Mouse (Mus musculus): ENCODE data around the gene Ank3.

Gene Ank3

GRCm38 (mm10) chr10:69405431-69405830 is 6.9 kb downstream of the Ank3 start:
- DNase-seq (ENCODE audit: low read depth, low spot score), result no peak

GRCm38 (mm10) chr10:69414888-69415287 is 16.3 kb downstream of the Ank3 start:
- DNase-seq (ENCODE audit: low read depth, low spot score), result no peak

- DNase-seq (ENCODE audit: low read depth, low spot score), result no peak
Measured at GRCm38 (mm10) chr10:69418716-69419115, 20.1 kb downstream of the Ank3 start.

GRCm38 (mm10) chr10:69420306-69420705 is 21.7 kb downstream of the Ank3 start:
- no peak for DNase-seq (ENCODE audit: low read depth, low spot score)

- DNase-seq (ENCODE audit: low read depth, low spot score), result no peak
Measured at GRCm38 (mm10) chr10:69424051-69424450, 25.5 kb downstream of the Ank3 start.

GRCm38 (mm10) chr10:69430138-69430537 is 31.6 kb downstream of the Ank3 start:
- no peak for DNase-seq (ENCODE audit: low read depth, low spot score)

- no peak for DNase-seq (ENCODE audit: low read depth, low spot score)
Measured at GRCm38 (mm10) chr10:69431101-69431500, 32.5 kb downstream of the Ank3 start.

- DNase-seq (ENCODE audit: low read depth, low spot score), result no peak
Measured at GRCm38 (mm10) chr10:69435213-69435612, 36.6 kb downstream of the Ank3 start.

GRCm38 (mm10) chr10:69439449-69439848 is 40.9 kb downstream of the Ank3 start:
- no peak for DNase-seq (ENCODE audit: low read depth, low spot score)

- no peak for DNase-seq (ENCODE audit: low read depth, low spot score)
Measured at GRCm38 (mm10) chr10:69444546-69444945, 46.0 kb downstream of the Ank3 start.

GRCm38 (mm10) chr10:69445951-69446350 is 47.4 kb downstream of the Ank3 start:
- no peak for DNase-seq (ENCODE audit: low read depth, low spot score)

- no peak for DNase-seq (ENCODE audit: low read depth, low spot score)
Measured at GRCm38 (mm10) chr10:69446566-69446965, 48.0 kb downstream of the Ank3 start.

GRCm38 (mm10) chr10:69447308-69447707 is 48.7 kb downstream of the Ank3 start:
- no peak for DNase-seq (ENCODE audit: low read depth, low spot score)

- DNase-seq (ENCODE audit: low read depth, low spot score), result no peak
Measured at GRCm38 (mm10) chr10:69448174-69448573, 49.6 kb downstream of the Ank3 start.

GRCm38 (mm10) chr10:69451006-69451405 is 52.4 kb downstream of the Ank3 start:
- DNase-seq (ENCODE audit: low read depth, low spot score), result no peak

- no peak for DNase-seq (ENCODE audit: low read depth, low spot score)
Measured at GRCm38 (mm10) chr10:69452180-69452977, 53.8 kb downstream of the Ank3 start.

GRCm38 (mm10) chr10:69453531-69453930 is 55.0 kb downstream of the Ank3 start:
- DNase-seq (ENCODE audit: low read depth, low spot score), result peak; percentile 31

GRCm38 (mm10) chr10:69454480-69454879 is 55.9 kb downstream of the Ank3 start:
- DNase-seq (ENCODE audit: low read depth, low spot score), result no peak

- DNase-seq (ENCODE audit: low read depth, low spot score), result no peak
Measured at GRCm38 (mm10) chr10:69464826-69465225, 66.3 kb downstream of the Ank3 start.

GRCm38 (mm10) chr10:69465558-69466200 is 67.1 kb downstream of the Ank3 start:
- DNase-seq (ENCODE audit: low read depth, low spot score), result no peak

- no peak for DNase-seq (ENCODE audit: low read depth, low spot score)
Measured at GRCm38 (mm10) chr10:69466201-69466585, 67.6 kb downstream of the Ank3 start.

- no peak for DNase-seq (ENCODE audit: low read depth, low spot score)
Measured at GRCm38 (mm10) chr10:69466586-69466985, 68.0 kb downstream of the Ank3 start.

- no peak for DNase-seq (ENCODE audit: low read depth, low spot score)
Measured at GRCm38 (mm10) chr10:69467182-69467581, 68.6 kb downstream of the Ank3 start.

Measured in WW6 (cell line).